Mouse (Mus musculus): ENCODE measurements around the gene Flvcr1. TPM values are rescaled to one million over a fixed set of nuclear protein-coding genes. Genes with fewer than 3 reads are reported as not detected.
A peak's percentile ranks its signal among the peaks of the same experiment; 100 is the strongest.
"Not testable (repeated sequence)": the region's sequence is repeated elsewhere in the genome, so short reads cannot be mapped to it uniquely, and the experiment has no call there.

Gene Flvcr1
- polyA plus RNA-seq, 1 experiment from 2014 or later = 11.8 TPM

DNA sequence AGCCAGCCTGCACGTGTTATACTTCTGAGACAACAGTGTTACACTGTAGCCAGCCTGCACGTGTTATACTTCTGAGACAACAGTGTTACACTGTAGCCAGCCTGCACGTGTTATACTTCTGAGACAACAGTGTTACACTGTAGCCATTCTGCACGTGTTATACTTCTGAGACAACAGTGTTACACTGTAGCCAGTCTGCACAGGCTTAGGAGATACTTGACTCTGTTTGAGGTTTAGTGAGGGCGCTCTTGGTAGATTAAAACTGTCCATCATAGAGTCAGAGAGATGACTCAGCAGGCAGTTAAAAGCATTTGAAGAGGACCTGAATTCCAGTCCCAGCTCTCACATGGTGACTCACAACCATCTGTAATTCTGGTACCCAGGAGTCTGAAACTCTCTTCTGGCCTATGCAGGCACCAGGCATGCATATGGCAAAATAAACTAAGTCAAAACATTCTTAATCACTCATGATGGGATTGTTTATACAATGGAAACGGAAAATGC lies 5.0 kb upstream of the Flvcr1 start:
- H3K27ac ChIP-seq (ENCODE audit: low read depth, low read length); H3K36me3 ChIP-seq (ENCODE audit: control insufficient read depth, insufficient read depth, low read length); H3K27me3 ChIP-seq (replicated peaks; ENCODE audit: control insufficient read depth, insufficient read depth, low read length); DNase-seq (ENCODE audit: low spot score); H3K9ac ChIP-seq (ENCODE audit: low read depth, low read length); H3K9me3 ChIP-seq (ENCODE audit: control insufficient read depth, low read length); H3K4me2 ChIP-seq; H3K4me1 ChIP-seq (replicated peaks; ENCODE audit: control insufficient read depth, insufficient read depth, low read length); ATAC-seq (replicated peaks; ENCODE audit: low FRiP score); H3K4me3 ChIP-seq (ENCODE audit: low read depth, low read length): not testable (repeated sequence)
- 60% methylated on average over 6 of the region's 6 CpGs for WGBS

DNA sequence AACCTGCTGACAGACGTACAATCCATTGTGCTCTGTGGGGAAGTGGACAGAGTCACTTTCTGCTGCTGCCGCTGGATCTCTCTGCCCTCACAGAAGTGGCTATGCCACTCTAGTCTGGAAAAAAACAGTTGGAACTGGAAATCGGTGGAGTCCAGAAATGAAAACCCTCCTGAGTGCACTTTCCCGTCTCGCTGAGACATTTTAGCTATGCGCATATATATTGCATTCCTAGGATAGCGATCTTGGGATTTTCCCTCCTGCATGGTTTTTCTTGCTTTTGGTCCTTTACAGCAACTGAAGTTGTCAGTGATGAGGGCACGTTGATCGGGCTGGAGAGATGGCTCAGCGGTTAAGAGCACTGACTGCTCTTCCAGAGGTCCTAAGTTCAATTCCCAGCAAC lies 4.2 kb upstream of the Flvcr1 start:
- ATAC-seq (replicated peaks; ENCODE audit: low FRiP score) (no peak), DNase-seq (ENCODE audit: low spot score) (no peak)
- Histone ChIP-seq H3K4me2 (no peak overlapping the region), H3K27me3 (replicated peaks; ENCODE audit: control insufficient read depth, insufficient read depth, low read length) (no peaks in the 10 kb centered on the region), H3K9ac (ENCODE audit: low read depth, low read length) (no peak overlapping the region), H3K4me1 (replicated peaks; ENCODE audit: control insufficient read depth, insufficient read depth, low read length) (peaks cover 4% of the 10 kb centered on the region), H3K9me3 (ENCODE audit: control insufficient read depth, low read length) (no peaks in the 10 kb centered on the region), H3K4me3 (ENCODE audit: low read depth, low read length) (no peak overlapping the region), H3K36me3 (ENCODE audit: control insufficient read depth, insufficient read depth, low read length) (no peaks in the 10 kb centered on the region), H3K27ac (ENCODE audit: low read depth, low read length) (no peak overlapping the region)
- WGBS = 71% methylated on average over 10 of the region's 10 CpGs

DNA sequence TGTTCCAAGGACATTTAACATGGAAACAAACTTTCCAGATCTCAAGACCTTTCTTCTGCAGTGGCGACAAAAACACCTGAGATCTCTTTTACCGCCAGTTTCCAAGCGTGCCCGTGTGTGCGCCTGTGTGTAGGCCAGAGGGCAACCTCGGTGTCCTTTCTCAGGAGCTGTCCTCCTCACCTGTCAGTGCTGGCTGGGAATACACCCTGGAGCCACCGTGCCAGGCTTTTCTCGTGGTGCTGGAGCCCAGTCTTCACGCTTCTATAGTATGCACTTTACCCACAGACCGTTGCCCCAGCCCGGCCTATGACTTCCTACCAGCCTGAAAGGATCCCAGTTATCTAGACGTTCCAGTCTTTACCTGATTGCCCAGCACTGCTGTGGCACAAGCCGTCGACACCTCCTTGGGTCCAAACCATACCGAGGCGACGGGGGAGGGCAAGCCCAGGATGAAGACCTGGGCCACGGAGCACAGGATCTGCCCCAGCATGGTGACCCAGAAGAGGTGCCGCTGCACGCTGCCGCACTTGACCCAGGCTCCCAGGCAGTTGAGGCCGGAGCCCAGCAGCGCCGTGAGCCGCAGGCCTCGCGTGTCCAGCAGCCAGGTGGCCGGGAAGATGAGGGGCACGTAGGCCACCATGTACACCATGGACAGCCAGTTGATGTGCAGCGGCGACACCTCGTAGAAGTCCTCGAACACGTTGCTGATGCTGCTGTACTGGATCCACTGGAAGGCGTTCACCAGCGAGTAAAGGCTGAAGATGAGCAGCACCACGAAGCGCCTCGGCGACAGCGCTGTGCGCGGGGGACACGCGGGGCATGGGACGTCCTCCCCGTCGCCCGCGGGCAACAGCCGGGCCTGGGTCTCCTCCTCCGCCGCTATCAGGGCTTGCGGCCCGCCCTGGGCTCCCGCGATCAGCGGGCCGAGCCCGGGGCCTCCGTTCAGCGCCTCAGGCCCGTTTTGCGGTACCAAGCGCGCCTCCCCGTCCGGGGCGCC lies 644 bp downstream of the Flvcr1 start:
- Histone ChIP-seq H3K4me2 (peak overlapping the region; percentile 100), H3K9me3 (ENCODE audit: control insufficient read depth, low read length) (no peaks in the 10 kb centered on the region), H3K27ac (ENCODE audit: low read depth, low read length) (peak overlapping the region; percentile 82), H3K27me3 (replicated peaks; ENCODE audit: control insufficient read depth, insufficient read depth, low read length) (no peaks in the 10 kb centered on the region), H3K4me3 (ENCODE audit: low read depth, low read length) (peak overlapping the region; percentile 79), H3K4me1 (replicated peaks; ENCODE audit: control insufficient read depth, insufficient read depth, low read length) (peaks cover 8% of the 10 kb centered on the region), H3K36me3 (ENCODE audit: control insufficient read depth, insufficient read depth, low read length) (peaks cover 8% of the 10 kb centered on the region; the same call in 1 of the 2 replicates), H3K9ac (ENCODE audit: low read depth, low read length) (peak overlapping the region; percentile 88)
- 3% methylated on average over 69 of the region's 69 CpGs for WGBS
- ATAC-seq (replicated peaks; ENCODE audit: low FRiP score) = peak; percentile 51
- DNase-seq (ENCODE audit: low spot score) = peak; percentile 76

DNA sequence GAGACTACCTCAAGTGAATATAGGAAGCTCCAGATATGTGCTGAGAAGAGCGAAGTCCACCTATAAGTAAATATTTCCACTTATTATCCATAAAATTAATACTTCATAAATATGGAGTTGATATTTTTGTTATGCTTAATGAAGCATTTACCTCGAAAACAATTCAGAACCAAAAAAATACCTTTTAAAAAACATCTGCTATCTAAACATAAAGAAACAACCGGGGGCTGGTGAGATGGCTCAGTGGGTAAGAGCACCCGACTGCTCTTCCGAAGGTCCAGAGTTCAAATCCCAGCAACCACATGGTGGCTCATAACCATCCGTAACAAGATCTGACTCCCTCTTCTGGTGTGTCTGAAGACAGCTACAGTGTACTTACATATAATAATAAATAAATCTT lies 2.2 kb downstream of the Flvcr1 start:
- H3K9me3 ChIP-seq (ENCODE audit: control insufficient read depth, low read length); ATAC-seq (replicated peaks; ENCODE audit: low FRiP score); H3K4me3 ChIP-seq (ENCODE audit: low read depth, low read length); H3K27me3 ChIP-seq (replicated peaks; ENCODE audit: control insufficient read depth, insufficient read depth, low read length); H3K9ac ChIP-seq (ENCODE audit: low read depth, low read length); DNase-seq (ENCODE audit: low spot score); H3K27ac ChIP-seq (ENCODE audit: low read depth, low read length); H3K4me1 ChIP-seq (replicated peaks; ENCODE audit: control insufficient read depth, insufficient read depth, low read length): not testable (repeated sequence)
- WGBS = 93% methylated on average over 5 of the region's 6 CpGs
- peaks cover 11% of the 10 kb centered on the region for H3K36me3 ChIP-seq (ENCODE audit: control insufficient read depth, insufficient read depth, low read length)
- peak overlapping the region; percentile 25; the same call in 1 of the 2 replicates for H3K4me2 ChIP-seq

DNA sequence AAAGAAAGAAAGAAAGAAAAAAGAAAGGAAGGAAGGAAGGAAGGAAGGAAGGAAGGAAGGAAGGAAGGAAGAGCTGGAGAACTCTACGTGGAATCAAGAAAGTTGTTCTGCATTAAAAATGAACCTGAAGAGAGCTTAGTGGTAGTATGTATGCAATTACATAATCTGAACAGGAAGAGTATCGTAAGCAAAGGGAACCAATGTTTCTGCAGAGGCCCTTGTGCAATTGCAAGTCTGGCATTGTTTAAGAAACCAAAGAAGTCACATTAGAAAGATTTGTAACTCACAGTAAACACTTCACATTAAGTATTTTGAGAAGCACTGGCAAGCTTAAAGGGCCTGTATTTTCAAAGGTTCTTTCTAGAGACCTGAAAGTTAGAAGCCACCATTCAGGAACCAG lies 2.8 kb downstream of the Flvcr1 start:
- no peaks in the 10 kb centered on the region for H3K27me3 ChIP-seq (replicated peaks; ENCODE audit: control insufficient read depth, insufficient read depth, low read length)
- H3K9ac ChIP-seq (ENCODE audit: low read depth, low read length) = no peak overlapping the region
- ATAC-seq (replicated peaks; ENCODE audit: low FRiP score) (no peak), DNase-seq (ENCODE audit: low spot score) (no peak)
- 80% methylated on average over 2 of the region's 2 CpGs for WGBS
- no peak overlapping the region for H3K27ac ChIP-seq (ENCODE audit: low read depth, low read length)
- no peak overlapping the region for H3K4me3 ChIP-seq (ENCODE audit: low read depth, low read length)
- H3K4me1 ChIP-seq (replicated peaks; ENCODE audit: control insufficient read depth, insufficient read depth, low read length) = peaks cover 8% of the 10 kb centered on the region
- H3K9me3 ChIP-seq (ENCODE audit: control insufficient read depth, low read length) = no peaks in the 10 kb centered on the region
- H3K36me3 ChIP-seq (ENCODE audit: control insufficient read depth, insufficient read depth, low read length) = peaks cover 11% of the 10 kb centered on the region
- no peak overlapping the region for H3K4me2 ChIP-seq

DNA sequence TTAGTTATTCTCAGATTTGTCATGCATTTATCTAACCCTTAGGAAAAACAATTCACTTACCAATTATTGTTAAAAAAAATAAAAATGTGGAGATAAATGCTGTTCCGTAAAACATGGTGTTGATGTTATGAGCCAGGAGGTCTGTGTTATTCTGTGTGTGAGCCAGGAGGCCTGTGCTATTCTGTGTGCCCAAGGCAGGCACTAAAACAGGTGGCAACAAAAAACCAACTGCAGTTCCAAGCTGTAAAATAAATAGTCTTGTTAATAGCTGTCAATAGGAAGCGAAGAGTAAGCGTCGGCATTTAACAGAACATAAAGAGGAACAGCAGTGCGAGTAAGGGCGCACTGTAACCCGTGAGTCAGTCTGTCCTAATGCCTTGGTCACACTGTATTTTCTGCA lies 4.9 kb downstream of the Flvcr1 start:
- H3K9ac ChIP-seq (ENCODE audit: low read depth, low read length) = no peak overlapping the region
- WGBS = 96% methylated on average over 7 of the region's 7 CpGs
- peaks cover 11% of the 10 kb centered on the region for H3K36me3 ChIP-seq (ENCODE audit: control insufficient read depth, insufficient read depth, low read length)
- H3K9me3 ChIP-seq (ENCODE audit: control insufficient read depth, low read length) = no peaks in the 10 kb centered on the region
- no peak overlapping the region for H3K27ac ChIP-seq (ENCODE audit: low read depth, low read length)
- ATAC-seq (replicated peaks; ENCODE audit: low FRiP score) (no peak), DNase-seq (ENCODE audit: low spot score) (no peak)
- no peaks in the 10 kb centered on the region for H3K27me3 ChIP-seq (replicated peaks; ENCODE audit: control insufficient read depth, insufficient read depth, low read length)
- H3K4me1 ChIP-seq (replicated peaks; ENCODE audit: control insufficient read depth, insufficient read depth, low read length) = peaks cover 3% of the 10 kb centered on the region
- H3K4me3 ChIP-seq (ENCODE audit: low read depth, low read length) = no peak overlapping the region
- H3K4me2 ChIP-seq = no peak overlapping the region

DNA sequence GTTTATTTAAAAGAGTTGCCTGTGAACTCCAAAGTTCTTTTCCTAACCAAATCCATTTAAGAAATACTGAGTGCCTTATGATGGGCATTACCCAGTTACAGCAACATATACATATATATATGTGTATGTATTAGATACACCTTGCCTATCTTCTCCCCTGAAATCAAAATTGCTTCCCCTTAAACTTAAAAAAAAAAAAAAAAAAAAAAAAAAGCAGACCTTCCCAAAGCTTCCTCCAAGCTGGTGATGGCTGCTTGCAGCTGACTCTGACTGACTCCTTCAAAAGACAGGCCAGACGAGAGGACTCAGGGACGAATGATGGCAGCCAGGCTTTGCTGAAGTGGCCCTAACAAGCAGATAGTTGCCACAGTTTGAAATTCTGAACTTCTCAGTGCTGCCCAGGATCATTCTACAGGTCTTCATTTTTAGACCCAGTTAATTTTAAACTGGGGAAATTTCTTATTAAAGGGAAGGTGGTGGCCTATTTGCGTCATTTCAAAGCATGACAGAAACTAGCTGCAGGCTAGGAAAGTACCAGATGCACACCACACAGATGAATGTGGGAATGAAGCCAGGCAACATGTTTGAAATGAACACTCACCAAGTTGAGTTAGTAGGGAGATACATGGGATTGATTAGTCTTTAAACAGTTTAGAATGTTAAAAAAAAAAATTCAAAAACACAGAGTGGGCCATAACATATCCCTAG lies 5.6 kb downstream of the Flvcr1 start:
- no peak for DNase-seq (ENCODE audit: low spot score)
- WGBS = 88% methylated on average over 3 of the region's 3 CpGs
- no peak overlapping the region for H3K9ac ChIP-seq (ENCODE audit: low read depth, low read length)
- H3K4me1 ChIP-seq (replicated peaks; ENCODE audit: control insufficient read depth, insufficient read depth, low read length) = peaks cover 3% of the 10 kb centered on the region
- H3K4me3 ChIP-seq (ENCODE audit: low read depth, low read length) = no peak overlapping the region
- no peaks in the 10 kb centered on the region for H3K27me3 ChIP-seq (replicated peaks; ENCODE audit: control insufficient read depth, insufficient read depth, low read length)
- H3K27ac ChIP-seq (ENCODE audit: low read depth, low read length) = no peak overlapping the region
- H3K9me3 ChIP-seq (ENCODE audit: control insufficient read depth, low read length) = no peaks in the 10 kb centered on the region
- peaks cover 11% of the 10 kb centered on the region for H3K36me3 ChIP-seq (ENCODE audit: control insufficient read depth, insufficient read depth, low read length)
- H3K4me2 ChIP-seq = no peak overlapping the region
- no peak for ATAC-seq (replicated peaks; ENCODE audit: low FRiP score)

DNA sequence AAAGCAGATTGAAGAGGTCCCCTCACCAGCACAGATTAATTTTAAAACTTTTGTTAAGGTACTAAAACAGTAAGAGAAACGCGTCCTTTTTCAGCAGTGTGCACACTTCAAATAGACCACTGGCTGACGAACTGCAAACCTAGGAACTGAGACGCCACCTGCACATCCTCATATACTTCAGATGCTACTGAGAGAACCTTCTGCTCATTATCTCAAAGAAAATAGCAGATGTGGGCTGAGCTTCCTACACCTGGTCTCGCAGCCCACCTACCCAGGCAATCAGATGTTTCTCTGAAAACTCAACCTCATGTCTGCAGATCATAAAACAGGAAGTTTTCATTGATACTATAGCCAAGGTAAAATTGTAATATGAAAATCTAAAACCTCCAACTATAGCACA lies 6.2 kb downstream of the Flvcr1 start:
- no peak for DNase-seq (ENCODE audit: low spot score)
- Histone ChIP-seq H3K27ac (ENCODE audit: low read depth, low read length) (no peak overlapping the region), H3K4me2 (no peak overlapping the region), H3K27me3 (replicated peaks; ENCODE audit: control insufficient read depth, insufficient read depth, low read length) (no peaks in the 10 kb centered on the region), H3K4me3 (ENCODE audit: low read depth, low read length) (no peak overlapping the region), H3K9me3 (ENCODE audit: control insufficient read depth, low read length) (no peaks in the 10 kb centered on the region), H3K4me1 (replicated peaks; ENCODE audit: control insufficient read depth, insufficient read depth, low read length) (peaks cover 3% of the 10 kb centered on the region), H3K9ac (ENCODE audit: low read depth, low read length) (no peak overlapping the region), H3K36me3 (ENCODE audit: control insufficient read depth, insufficient read depth, low read length) (peaks cover 11% of the 10 kb centered on the region)
- WGBS = 92% methylated on average over 5 of the region's 5 CpGs
- no peak for ATAC-seq (replicated peaks; ENCODE audit: low FRiP score)
